Mouse (Mus musculus) thymus, postnatal 10 days (tissue): ENCODE results near the gene Map9.
"Not testable (repeated sequence)": the region's sequence is repeated elsewhere in the genome, so short reads cannot be mapped to it uniquely, and the experiment has no call there.

Source experiments
- DNase-seq, 2 experiments: peaks; one replicate each; pipeline ENCODE4 v3.0.0; 2021; ENCODE audit warnings: low spot score in 2 of 2

The Map9 gene

GRCm38 (mm10) chr3:82412397-82412796 lies 54.6 kb downstream of the Map9 start:
- DNase-seq = no peak

GRCm38 (mm10) chr3:82417958-82418357 lies 60.1 kb downstream of the Map9 start:
- no peak for DNase-seq

GRCm38 (mm10) chr3:82435351-82435750 lies 77.5 kb downstream of the Map9 start:
- DNase-seq = no peak

- DNase-seq = no peak
These were observed 83.1 kb downstream of the Map9 start for GRCm38 (mm10) chr3:82440976-82441375.

- DNase-seq = not testable (repeated sequence)
These were observed 83.8 kb downstream of the Map9 start for GRCm38 (mm10) chr3:82441601-82442000.
